Mouse (Mus musculus) T-cell, adult 66 days (primary cell): ENCODE data around the gene Gm4450. TPM values are rescaled to one million over a fixed set of nuclear protein-coding genes. Genes with fewer than 3 reads are reported as not detected.

Experiments used
- total RNA-seq, 2 experiments: library from RNA; stranded (reverse); gene quantifications; 3 replicates in 1 of 2; 4 replicates in 1 of 2; pipeline ENCODE4 v1.2.4; 2023

The Gm4450 gene
- not detected for total RNA-seq

DNA sequence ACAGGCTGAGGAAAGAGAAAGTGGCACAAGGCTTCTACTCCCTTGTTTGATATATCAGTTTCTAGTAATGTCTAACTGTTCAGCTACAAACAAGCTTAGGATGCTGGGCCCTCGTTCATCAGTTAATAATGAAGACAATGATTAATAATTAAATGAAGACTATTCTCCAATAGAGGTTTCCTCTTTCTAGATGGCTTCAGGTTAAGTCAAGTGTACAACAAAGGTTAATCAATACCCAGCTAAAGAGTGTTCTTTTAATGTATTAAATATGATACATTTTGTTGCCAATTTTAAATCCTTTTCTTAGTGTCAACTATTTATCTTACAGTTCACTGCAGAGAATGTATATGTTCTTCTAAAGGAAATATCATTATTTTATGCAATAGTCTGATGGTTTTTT lies at the start of gene Gm4450:
TSS of gene Gm4450 (minus strand) at position 101 of the 400 bp plus-strand sequence.

Other genes with a start within 250 kb of the Gm4450 start
- gene Reg4, start 235.0 kb downstream of the Gm4450 start, total RNA-seq, result not detected
- gene Hmgcs2, start 176.7 kb downstream of the Gm4450 start, total RNA-seq, result not detected
- 10 to 100 TPM; 60.9 to 65.4 TPM for gene Phgdh, start 117.1 kb downstream of the Gm4450 start, total RNA-seq
- gene Zfp697, start 74.7 kb downstream of the Gm4450 start, total RNA-seq, result under 1 TPM in 1 of 2 experiments, not detected in 1; 0.39 TPM
- not detected for gene Hsd3b4, start 53.4 kb upstream of the Gm4450 start, total RNA-seq
- gene Gm10681, start 131.7 kb upstream of the Gm4450 start, total RNA-seq, result not detected
- not detected for gene Hsd3b5, start 173.1 kb upstream of the Gm4450 start, total RNA-seq